ENCODE assay signal across 12 mouse cellular contexts in genomic region chr13:28519383-28520126, GRCm38 (mm10).
DNase-seq lines count a peak whose midpoint lies in the region.
"Had no signal": no experiment of that assay in that cellular context is flagged by ENCODE, and none has a peak within 500 bp of the region (broad histone marks: within the 10 kb centered on the region; RNA-seq: fewer than 3 reads in every experiment).

No protein-coding gene starts in this region.

- 73% methylated on average over 3 of the region's 3 CpGs for WGBS in embryonic facial prominence, embryonic 10.5 days

- H3K4me1 ChIP-seq in embryonic facial prominence, embryonic 10.5 days: peaks cover 23% of the 10 kb centered on the region
- H3K4me1 ChIP-seq: megakaryocyte, embryonic 14.5 days had no signal

- no peaks in the 10 kb centered on the region for H3K27me3 ChIP-seq in embryonic facial prominence, embryonic 10.5 days (replicated peaks; ENCODE audit: low read depth, poor library complexity, severe bottlenecking)
- H3K27me3 ChIP-seq: CH12.LX; heart, embryonic 13.5 days had no signal

- no peaks in the 10 kb centered on the region; the same call in 1 of the 2 replicates for H3K36me3 ChIP-seq in embryonic facial prominence, embryonic 10.5 days (replicated peaks)
- H3K36me3 ChIP-seq: heart, embryonic 13.5 days had no signal

- H3K9me3 ChIP-seq in embryonic facial prominence, embryonic 10.5 days: no peaks in the 10 kb centered on the region
- H3K9me3 ChIP-seq: heart, embryonic 13.5 days had no signal

- no peak overlapping the region for H3K4me3 ChIP-seq in embryonic facial prominence, embryonic 10.5 days
- H3K4me3 ChIP-seq: heart, embryonic 13.5 days; megakaryocyte, embryonic 14.5 days had no signal

- 0 out of 2 replicates have a peak overlapping the region, but pooled peaks have one; percentile 35 for H3K27ac ChIP-seq in embryonic facial prominence, embryonic 10.5 days (replicated peaks)
- H3K27ac ChIP-seq: heart, embryonic 13.5 days had no signal

- DNase-seq in gastrocnemius, postnatal 25 days: peak; percentile 29
- DNase-seq in gastrocnemius, adult 8-10 months (ENCODE audit: low spot score in 2 of 2): no peak
- peak; percentile 15 for DNase-seq in NIH3T3 (ENCODE audit: low read depth)
- no peak for DNase-seq in embryonic facial prominence, embryonic 10.5 days (ENCODE audit: low spot score)
- DNase-seq in kidney, adult 9 months: peak; percentile 85
- no peak for DNase-seq in T-cell, adult 2 months (ENCODE audit: low spot score)
- DNase-seq in right cerebral cortex, adult 18-20 months: no peak
- no peak for DNase-seq in right cerebral cortex, postnatal 10 days (ENCODE audit: low spot score in 2 of 2)
- DNase-seq: cerebellum, adult 11-12 months had no signal

Comparison
In these comparisons a context has a peak if more than half of its experiments do, and no peak if none do; other contexts are left out.
1. DNase-seq: peak in gastrocnemius, postnatal 25 days (single experiment), NIH3T3 (single experiment) and kidney, adult 9 months (single experiment); none in gastrocnemius, adult 8-10 months (0 of 2), embryonic facial prominence, embryonic 10.5 days (single experiment), T-cell, adult 2 months (single experiment), right cerebral cortex, adult 18-20 months (single experiment) and right cerebral cortex, postnatal 10 days (0 of 2).